Mouse (Mus musculus): ENCODE results near the gene Asb14. TPM values are rescaled to one million over a fixed set of nuclear protein-coding genes. Genes with fewer than 3 reads are reported as not detected.

Asb14 gene
- total RNA-seq (2014; fragmentation: Nextera tagmentation) (not detected in 2 replicates), total RNA-seq (2017) (0.16 TPM in 1 of 2 replicates, not detected in the other), polyA plus RNA-seq (2012) (not detected in 2 replicates)

GRCm38 (mm10) chr14:26894392-26894791 lies at the start of gene Asb14:
Asb14 (plus strand) TSS chr14:26894557.
- H3K4me1 ChIP-seq (ENCODE audit: insufficient read depth, low read depth, low read length): no peaks in the 10 kb centered on the region
- TF ChIP-seq GATA1 (IDR thresholded peaks at IDR 0.05; ENCODE audit: borderline replicate concordance, low read length) (no peak), POLR2AphosphoS5 (IDR thresholded peaks at IDR 0.05; ENCODE audit: insufficient replicate concordance, low read depth, low read length) (no peak), GATA2 (IDR thresholded peaks at IDR 0.05; ENCODE audit: borderline replicate concordance, low read depth, low read length) (no peak), CTCF (IDR thresholded peaks at IDR 0.05; ENCODE audit: low read depth, low read length) (no peak), TAL1 (conservative IDR thresholded peaks at IDR 0.05; ENCODE audit: low read depth, low read length) (no peak)
- H3K36me3 ChIP-seq (replicated peaks): no peaks in the 10 kb centered on the region
- DNase-seq (ENCODE audit: low spot score) (no peak), ATAC-seq (ENCODE audit: extremely low read depth, insufficient number of reproducible peaks, low FRiP score, poor library complexity, severe bottlenecking) (no peak)
- H3K4me3 ChIP-seq (ENCODE audit: low read depth, low read length): no peak within 1 kb of the TSS
- no peaks in the 10 kb centered on the region for H3K9me3 ChIP-seq (replicated peaks)
- H3K27me3 ChIP-seq (ENCODE audit: insufficient read depth, low read length): peaks cover 10% of the 10 kb centered on the region

DNA sequence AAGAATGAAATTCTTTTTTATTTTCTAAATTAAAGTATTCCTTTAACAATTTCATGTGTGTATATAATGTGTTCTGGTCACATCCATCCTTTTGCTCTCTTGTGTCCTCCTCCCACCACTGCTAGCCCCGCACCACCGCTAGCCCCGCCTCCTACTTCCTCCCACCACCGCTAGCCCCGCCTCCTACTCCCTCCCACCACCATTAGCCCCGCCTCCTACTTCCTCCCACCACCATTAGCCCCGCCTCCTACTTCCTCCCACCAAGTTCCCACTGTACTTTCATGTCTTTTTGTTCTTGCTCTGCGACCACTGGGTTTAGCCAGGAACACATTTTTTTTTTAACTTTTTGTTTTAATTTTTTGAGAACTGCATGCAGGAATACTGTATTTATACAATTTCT lies 41.3 kb upstream of the Asb14 start:
- Histone ChIP-seq H3K27me3 (ENCODE audit: insufficient read depth, low read length) (no peaks in the 10 kb centered on the region), H3K9me3 (replicated peaks) (0 out of 2 replicates have a peak, but pooled peaks cover 2% of the 10 kb centered on the region), H3K4me1 (ENCODE audit: insufficient read depth, low read depth, low read length) (no peaks in the 10 kb centered on the region), H3K36me3 (replicated peaks) (no peaks in the 10 kb centered on the region), H3K4me3 (ENCODE audit: low read depth, low read length) (no peak overlapping the region)
- ATAC-seq (ENCODE audit: extremely low read depth, insufficient number of reproducible peaks, low FRiP score, poor library complexity, severe bottlenecking) (no peak), DNase-seq (ENCODE audit: low spot score) (no peak)
- TF ChIP-seq POLR2AphosphoS5 (IDR thresholded peaks at IDR 0.05; ENCODE audit: insufficient replicate concordance, low read depth, low read length): no peak
- TF ChIP-seq TAL1 (conservative IDR thresholded peaks at IDR 0.05; ENCODE audit: low read depth, low read length): no peak
- TF ChIP-seq CTCF (IDR thresholded peaks at IDR 0.05; ENCODE audit: low read depth, low read length): no peak
- TF ChIP-seq GATA2 (IDR thresholded peaks at IDR 0.05; ENCODE audit: borderline replicate concordance, low read depth, low read length): no peak
- TF ChIP-seq GATA1 (IDR thresholded peaks at IDR 0.05; ENCODE audit: borderline replicate concordance, low read length): no peak

- H3K27me3 ChIP-seq (ENCODE audit: insufficient read depth, low read length): no peaks in the 10 kb centered on the region
- no peak overlapping the region for H3K4me3 ChIP-seq (ENCODE audit: low read depth, low read length)
- ATAC-seq (ENCODE audit: extremely low read depth, insufficient number of reproducible peaks, low FRiP score, poor library complexity, severe bottlenecking): no peak
- TF ChIP-seq GATA1 (IDR thresholded peaks at IDR 0.05; ENCODE audit: borderline replicate concordance, low read length): no peak
- no peak for TF ChIP-seq GATA2 (IDR thresholded peaks at IDR 0.05; ENCODE audit: borderline replicate concordance, low read depth, low read length)
- no peak for TF ChIP-seq CTCF (IDR thresholded peaks at IDR 0.05; ENCODE audit: low read depth, low read length)
- 0 out of 2 replicates have a peak, but pooled peaks cover 2% of the 10 kb centered on the region for H3K9me3 ChIP-seq (replicated peaks)
- H3K4me1 ChIP-seq (ENCODE audit: insufficient read depth, low read depth, low read length): no peaks in the 10 kb centered on the region
- no peaks in the 10 kb centered on the region for H3K36me3 ChIP-seq (replicated peaks)
- no peak for DNase-seq (ENCODE audit: low spot score)
These were observed 40.3 kb upstream of the Asb14 start for GRCm38 (mm10) chr14:26854066-26854465.

- no peaks in the 10 kb centered on the region for H3K9me3 ChIP-seq (replicated peaks)
- no peaks in the 10 kb centered on the region for H3K36me3 ChIP-seq (replicated peaks)
- H3K27me3 ChIP-seq (ENCODE audit: insufficient read depth, low read length): no peaks in the 10 kb centered on the region
- DNase-seq (ENCODE audit: low spot score): no peak
- H3K4me1 ChIP-seq (ENCODE audit: insufficient read depth, low read depth, low read length): no peaks in the 10 kb centered on the region
- H3K4me3 ChIP-seq (ENCODE audit: low read depth, low read length): no peak overlapping the region
- no peak for ATAC-seq (ENCODE audit: extremely low read depth, insufficient number of reproducible peaks, low FRiP score, poor library complexity, severe bottlenecking)
- TF ChIP-seq CTCF (IDR thresholded peaks at IDR 0.05; ENCODE audit: low read depth, low read length) (no peak), POLR2AphosphoS5 (IDR thresholded peaks at IDR 0.05; ENCODE audit: insufficient replicate concordance, low read depth, low read length) (no peak), TAL1 (conservative IDR thresholded peaks at IDR 0.05; ENCODE audit: low read depth, low read length) (no peak), GATA2 (IDR thresholded peaks at IDR 0.05; ENCODE audit: borderline replicate concordance, low read depth, low read length) (no peak), GATA1 (IDR thresholded peaks at IDR 0.05; ENCODE audit: borderline replicate concordance, low read length) (no peak)
These were observed 36.0 kb upstream of the Asb14 start for GRCm38 (mm10) chr14:26858364-26858763.

- H3K4me1 ChIP-seq (ENCODE audit: insufficient read depth, low read depth, low read length): no peaks in the 10 kb centered on the region
- ATAC-seq (ENCODE audit: extremely low read depth, insufficient number of reproducible peaks, low FRiP score, poor library complexity, severe bottlenecking): no peak
- no peaks in the 10 kb centered on the region for H3K9me3 ChIP-seq (replicated peaks)
- H3K36me3 ChIP-seq (replicated peaks): no peaks in the 10 kb centered on the region
- H3K27me3 ChIP-seq (ENCODE audit: insufficient read depth, low read length): no peaks in the 10 kb centered on the region
- DNase-seq (ENCODE audit: low spot score): no peak
- H3K4me3 ChIP-seq (ENCODE audit: low read depth, low read length): no peak overlapping the region
- TF ChIP-seq CTCF (IDR thresholded peaks at IDR 0.05; ENCODE audit: low read depth, low read length) (no peak), POLR2AphosphoS5 (IDR thresholded peaks at IDR 0.05; ENCODE audit: insufficient replicate concordance, low read depth, low read length) (no peak), GATA2 (IDR thresholded peaks at IDR 0.05; ENCODE audit: borderline replicate concordance, low read depth, low read length) (no peak), GATA1 (IDR thresholded peaks at IDR 0.05; ENCODE audit: borderline replicate concordance, low read length) (no peak), TAL1 (conservative IDR thresholded peaks at IDR 0.05; ENCODE audit: low read depth, low read length) (no peak)
These were observed 35.3 kb upstream of the Asb14 start for GRCm38 (mm10) chr14:26859024-26859423.

DNA sequence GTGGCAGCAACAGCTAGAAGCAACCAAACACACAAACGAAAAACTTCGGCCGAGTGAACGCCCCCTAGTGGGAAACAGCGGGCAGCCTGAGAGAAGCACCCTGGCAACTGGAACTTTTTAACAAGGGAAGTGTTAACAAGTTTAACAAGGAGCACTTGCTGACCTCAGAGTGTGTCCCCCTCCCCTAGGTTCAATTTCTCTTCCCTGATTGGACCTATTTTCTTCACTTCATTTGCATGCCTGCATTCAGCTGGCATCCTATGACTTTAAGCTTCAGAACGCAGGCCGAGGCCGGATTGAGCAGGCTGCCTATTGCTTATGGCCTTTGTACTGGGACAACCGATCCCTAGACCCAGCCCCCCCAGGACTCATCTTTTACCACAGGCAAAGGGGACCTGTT lies 27.0 kb upstream of the Asb14 start:
- Histone ChIP-seq H3K36me3 (replicated peaks) (no peaks in the 10 kb centered on the region), H3K27me3 (ENCODE audit: insufficient read depth, low read length) (peaks cover 2% of the 10 kb centered on the region; the same call in 1 of the 2 replicates), H3K9me3 (replicated peaks) (no peaks in the 10 kb centered on the region), H3K4me3 (ENCODE audit: low read depth, low read length) (no peak overlapping the region), H3K4me1 (ENCODE audit: insufficient read depth, low read depth, low read length) (no peaks in the 10 kb centered on the region)
- no peak for ATAC-seq (ENCODE audit: extremely low read depth, insufficient number of reproducible peaks, low FRiP score, poor library complexity, severe bottlenecking)
- TF ChIP-seq TAL1 (conservative IDR thresholded peaks at IDR 0.05; ENCODE audit: low read depth, low read length) (no peak), GATA1 (IDR thresholded peaks at IDR 0.05; ENCODE audit: borderline replicate concordance, low read length) (no peak), GATA2 (IDR thresholded peaks at IDR 0.05; ENCODE audit: borderline replicate concordance, low read depth, low read length) (no peak), CTCF (IDR thresholded peaks at IDR 0.05; ENCODE audit: low read depth, low read length) (no peak), POLR2AphosphoS5 (IDR thresholded peaks at IDR 0.05; ENCODE audit: insufficient replicate concordance, low read depth, low read length) (no peak)
- no peak for DNase-seq (ENCODE audit: low spot score)
